Mouse (Mus musculus) kidney, adult 2 months (tissue): ENCODE data around the gene Park7. TPM values are rescaled to one million over a fixed set of nuclear protein-coding genes. Genes with fewer than 3 reads are reported as not detected.
A peak's percentile ranks its signal among the peaks of the same experiment; 100 is the strongest.

ENCODE experiments used
- DNase-seq: peaks from one replicate; pipeline ENCODE4 v3.0.0; 2021
- H3K27ac ChIP-seq: fragments of 200-500 bp; 2 replicates; pipeline ENCODE4 v1.5.1; 2012; ENCODE audit warnings: low read depth, low read length, control low read depth, inconsistent platforms; ENCODE audit not compliant: insufficient read depth
- H3K27me3 ChIP-seq: fragments of 200-500 bp; replicated peaks from 2 replicates; pipeline ENCODE4 v1.6.1; 2012; ENCODE audit warnings: mild to moderate bottlenecking, moderate library complexity, low read length, inconsistent platforms; ENCODE audit not compliant: control insufficient read depth, insufficient read depth
- H3K36me3 ChIP-seq: fragments of 200-500 bp; 2 replicates; pipeline ENCODE4 v1.6.1; 2012; ENCODE audit warnings: mild to moderate bottlenecking, moderate library complexity, low read length, inconsistent platforms; ENCODE audit not compliant: control insufficient read depth, insufficient read depth
- H3K4me1 ChIP-seq: fragments of 200-500 bp; 2 replicates; pipeline ENCODE4 v1.6.1; 2011; ENCODE audit warnings: low read length; ENCODE audit not compliant: control insufficient read depth, insufficient read depth
- H3K4me3 ChIP-seq: fragments of 200-500 bp; 2 replicates; pipeline ENCODE4 v1.5.1; 2011; ENCODE audit warnings: mild to moderate bottlenecking, low read depth, low read length, control low read depth; ENCODE audit not compliant: insufficient read depth
- CTCF ChIP-seq: fragments of 200-500 bp; conservative IDR thresholded peaks from 2 replicates; pipeline ENCODE4 v1.5.1; 2011; ENCODE audit warnings: low read depth, mild to moderate bottlenecking, control low read depth, low read length, moderate library complexity, mixed read lengths; ENCODE audit not compliant: insufficient read depth, insufficient read length
- POLR2A ChIP-seq: fragments of 200-500 bp; IDR thresholded peaks from one replicate; pipeline ENCODE4 v1.6.1; 2011; ENCODE audit warnings: low read depth, low read length, control low read depth
- WGBS: fragments of 180-500 bp; shearing (Covaris S2); methylation state at CpG from one replicate; pipeline ENCODE4 v1.1.7; 2018; 5-methylcytosine and 5-hydroxymethylcytosine counted together
- polyA plus RNA-seq: library from polyadenylated mRNA; depleted of rRNA; stranded (reverse); fragments of >200 nt; gene quantifications from 2 replicates; pipeline ENCODE4 v1.2.3, GENCODE M21; 2012

The Park7 gene
- polyA plus RNA-seq, 1 experiment, result 444 TPM

- Histone ChIP-seq H3K27me3 (no peaks in the 10 kb centered on the region), H3K4me1 (no peaks in the 10 kb centered on the region), H3K4me3 (no peak overlapping the region), H3K36me3 (no peaks in the 10 kb centered on the region), H3K27ac (no peak overlapping the region)
- WGBS, result 88% methylated on average over 7 of the region's 7 CpGs
- no peak for DNase-seq
- no peak for TF ChIP-seq CTCF
- no peak for TF ChIP-seq POLR2A
Observed at GRCm38 (mm10) chr4:150944707-150945106, 30.5 kb upstream of the Park7 start.

DNA sequence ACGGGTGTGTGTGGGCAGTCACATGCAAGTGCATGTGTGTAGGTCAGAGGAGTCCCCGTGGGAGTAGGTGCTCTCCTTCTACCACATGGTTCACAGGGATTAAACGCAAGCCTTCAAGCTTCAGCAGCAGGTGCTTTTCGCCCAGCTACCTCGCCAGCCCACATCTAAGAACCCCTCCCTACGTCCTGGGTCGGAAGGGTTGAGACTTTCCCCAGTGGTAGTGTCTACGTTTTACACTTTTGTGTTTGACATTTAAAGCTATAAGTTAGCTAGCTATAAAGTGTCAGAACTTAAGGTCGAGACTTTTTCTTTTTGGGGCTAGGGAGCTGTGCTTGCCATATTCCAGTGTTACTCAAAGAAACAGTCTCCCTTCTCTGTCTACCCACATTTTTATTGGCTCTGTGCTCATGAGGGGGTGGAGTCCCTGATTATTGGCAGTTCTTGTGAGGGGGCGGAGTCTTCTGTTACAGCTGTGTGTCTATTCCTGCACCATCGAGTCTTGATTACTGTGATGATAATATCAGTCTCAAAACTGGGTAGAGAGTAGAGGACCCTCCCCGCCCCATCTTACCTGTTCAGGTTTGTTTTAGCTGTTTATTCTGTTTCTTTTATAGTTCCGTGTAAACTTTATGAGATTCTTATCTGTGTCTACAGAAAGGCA, 25.9 kb upstream of the Park7 start:
- H3K27me3 ChIP-seq, result no peaks in the 10 kb centered on the region
- H3K36me3 ChIP-seq, result no peaks in the 10 kb centered on the region
- H3K27ac ChIP-seq, result no peak overlapping the region
- no peak for DNase-seq
- TF ChIP-seq POLR2A, result no peak
- TF ChIP-seq CTCF, result no peak
- no peak overlapping the region for H3K4me3 ChIP-seq
- WGBS, result 47% methylated on average over 13 of the region's 13 CpGs
- no peaks in the 10 kb centered on the region for H3K4me1 ChIP-seq

DNA sequence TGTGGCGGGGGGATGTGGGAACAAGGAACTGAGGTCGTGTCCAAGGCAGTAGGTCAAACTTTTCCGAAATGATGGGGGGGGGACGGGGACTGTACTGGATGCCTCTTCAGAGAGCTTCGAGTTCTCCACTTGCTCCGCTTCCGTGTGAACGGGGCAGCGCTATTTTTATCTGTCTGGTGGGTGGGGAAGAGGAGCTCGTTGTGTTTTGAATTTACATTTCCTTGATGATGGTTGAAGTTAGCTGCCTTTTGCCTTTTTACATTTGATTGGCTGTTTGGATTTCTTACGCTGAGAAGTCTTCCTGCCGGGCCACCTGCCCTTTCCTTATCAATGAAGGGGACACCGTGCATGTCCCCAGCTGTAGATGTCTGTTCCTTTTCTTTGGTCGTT, 23.8 kb upstream of the Park7 start:
- Histone ChIP-seq H3K27me3 (no peaks in the 10 kb centered on the region), H3K4me1 (no peaks in the 10 kb centered on the region), H3K4me3 (no peak overlapping the region), H3K27ac (no peak overlapping the region), H3K36me3 (no peaks in the 10 kb centered on the region)
- WGBS, result 42% methylated on average over 14 of the region's 14 CpGs
- no peak for DNase-seq
- TF ChIP-seq CTCF (no peak), POLR2A (no peak)

DNA sequence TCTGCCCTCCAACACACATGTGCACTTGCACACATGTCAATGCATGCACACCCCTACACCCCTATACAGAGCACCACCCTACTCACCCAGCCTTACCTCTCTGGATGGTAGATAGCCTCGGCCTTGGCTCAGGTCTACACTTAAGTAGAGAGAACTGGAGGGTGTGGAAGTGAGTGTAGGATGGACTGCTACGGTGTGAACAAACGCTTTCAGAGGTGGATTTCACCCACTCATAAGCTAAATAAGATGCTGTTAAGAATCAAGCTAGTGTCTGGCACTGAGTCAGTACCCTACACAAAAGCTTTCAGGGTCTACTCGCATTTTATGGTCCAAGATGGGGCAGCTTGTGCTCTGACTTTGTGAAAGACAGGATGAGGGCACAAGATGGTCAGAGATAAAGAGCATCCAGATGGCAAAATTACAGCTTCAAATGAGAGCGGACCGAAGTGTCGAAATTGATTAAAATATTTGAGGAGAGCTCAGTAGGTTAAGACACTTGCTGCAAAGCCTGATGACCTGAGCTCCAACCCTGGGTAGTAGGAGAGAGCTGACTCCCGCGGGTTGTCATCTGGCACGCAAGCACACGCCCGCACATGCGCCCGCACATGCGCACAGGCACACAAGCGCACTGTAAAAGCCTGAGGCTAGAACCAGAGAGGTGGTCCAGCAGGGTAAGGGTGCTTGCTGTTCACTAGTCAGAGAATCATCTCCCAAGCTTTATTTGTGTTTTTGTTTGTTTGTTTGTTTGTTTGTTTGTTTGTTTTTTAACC, 23.2 kb upstream of the Park7 start:
- TF ChIP-seq POLR2A (no peak), CTCF (no peak)
- Histone ChIP-seq H3K4me3 (no peak overlapping the region), H3K4me1 (no peaks in the 10 kb centered on the region), H3K27ac (no peak overlapping the region), H3K27me3 (no peaks in the 10 kb centered on the region), H3K36me3 (no peaks in the 10 kb centered on the region)
- WGBS, result 81% methylated on average over 16 of the region's 16 CpGs
- DNase-seq, result peak; percentile 34

GRCm38 (mm10) chr4:150933503-150933902, 19.3 kb upstream of the Park7 start:
- H3K27me3 ChIP-seq, result no peaks in the 10 kb centered on the region
- H3K4me1 ChIP-seq, result no peaks in the 10 kb centered on the region
- no peaks in the 10 kb centered on the region for H3K36me3 ChIP-seq
- no peak for DNase-seq
- H3K4me3 ChIP-seq, result no peak overlapping the region
- no peak for TF ChIP-seq POLR2A
- no peak for TF ChIP-seq CTCF
- no peak overlapping the region for H3K27ac ChIP-seq
- WGBS, result 77% methylated on average over 1 of the region's 1 CpGs

DNA sequence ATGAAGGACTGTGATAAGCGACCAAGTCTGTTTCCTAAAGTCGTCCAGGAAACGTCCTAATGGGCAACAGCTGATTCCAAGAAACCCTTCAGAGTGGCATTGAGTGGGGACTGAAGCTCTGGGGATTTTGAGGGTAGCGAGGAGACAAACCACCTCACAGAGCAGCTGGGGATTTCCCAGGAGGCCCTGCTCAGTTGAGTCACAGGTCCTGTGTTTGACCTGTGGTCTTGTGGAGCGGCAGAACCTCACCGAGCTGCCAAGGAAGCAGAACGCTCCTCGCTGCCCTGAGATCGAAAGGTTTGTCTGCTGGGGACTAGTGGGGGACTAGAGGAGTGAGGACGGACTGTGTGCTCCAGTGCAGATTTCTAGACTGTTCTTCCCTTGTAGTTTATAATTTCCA, 13.6 kb upstream of the Park7 start:
- Histone ChIP-seq H3K4me3 (no peak overlapping the region), H3K36me3 (no peaks in the 10 kb centered on the region), H3K4me1 (no peaks in the 10 kb centered on the region), H3K27me3 (no peaks in the 10 kb centered on the region), H3K27ac (no peak overlapping the region)
- WGBS, result 49% methylated on average over 10 of the region's 10 CpGs
- TF ChIP-seq POLR2A, result no peak
- TF ChIP-seq CTCF, result no peak
- DNase-seq, result no peak

DNA sequence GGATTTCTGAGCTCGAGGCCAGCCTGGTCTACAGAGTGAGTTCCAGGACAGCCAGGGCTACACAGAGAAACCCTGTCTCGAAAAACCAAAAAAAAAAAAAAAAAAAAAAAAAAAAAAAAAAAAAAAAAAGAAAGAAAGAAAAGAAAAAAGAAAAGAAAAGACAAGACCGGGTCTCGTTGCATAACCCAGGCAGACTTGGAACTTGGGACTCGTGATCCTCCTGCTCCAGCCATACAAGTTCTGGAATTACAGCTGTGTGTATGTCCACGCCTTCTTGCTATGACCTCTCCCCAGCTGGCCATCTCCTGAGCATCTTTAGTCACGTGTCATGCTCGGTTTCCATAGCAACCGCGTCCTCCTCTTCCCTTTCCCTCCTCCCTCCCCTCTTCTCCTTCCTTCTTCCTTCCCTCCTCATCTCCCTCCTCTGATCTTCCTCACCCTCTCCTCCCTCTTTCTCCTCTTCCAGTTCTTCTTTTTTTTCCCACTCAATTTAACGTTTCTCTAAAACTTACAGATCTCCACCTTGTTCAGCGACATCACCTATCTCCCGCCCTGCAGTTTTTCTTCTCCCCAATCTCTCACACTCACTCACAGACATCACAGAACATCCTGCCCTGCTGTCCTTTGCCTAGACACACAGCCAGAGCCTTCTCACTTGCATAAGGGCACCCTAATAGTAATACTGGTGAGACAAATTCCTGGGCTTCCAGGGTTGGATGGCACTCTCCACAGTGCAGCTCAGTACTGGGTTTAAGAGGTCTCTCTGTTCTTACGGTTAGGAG, 12.9 kb upstream of the Park7 start:
- Histone ChIP-seq H3K27ac (no peak overlapping the region), H3K27me3 (no peaks in the 10 kb centered on the region), H3K4me1 (no peaks in the 10 kb centered on the region), H3K4me3 (no peak overlapping the region), H3K36me3 (no peaks in the 10 kb centered on the region)
- no peak for TF ChIP-seq POLR2A
- WGBS, result 46% methylated on average over 14 of the region's 14 CpGs
- DNase-seq, result peak; percentile 13
